ENCODE assay signal across 20 mouse cellular contexts in genomic region chr10:115391076-115391475, GRCm38 (mm10). TPM values are rescaled to one million over a fixed set of nuclear protein-coding genes. Genes with fewer than 3 reads are reported as not detected.
A peak's percentile ranks its signal among the peaks of the same experiment; 100 is the strongest.
DNase-seq lines count a peak whose midpoint lies in the region; ATAC-seq lines count a peak whose summit lies in the region.
"Had no signal": no experiment of that assay in that cellular context is flagged by ENCODE, and none has a peak within 500 bp of the region (broad histone marks: within the 10 kb centered on the region; RNA-seq: fewer than 3 reads in every experiment).

No protein-coding gene starts in this region.

- H3K27me3 ChIP-seq in liver, embryonic 15.5 days: no peaks in the 10 kb centered on the region
- no peaks in the 10 kb centered on the region for H3K27me3 ChIP-seq in midbrain, embryonic 11.5 days (ENCODE audit: control insufficient read depth, insufficient read depth, low read length)
- H3K27me3 ChIP-seq in midbrain, embryonic 16.5 days (ENCODE audit: control insufficient read depth, insufficient read depth, low read depth, low read length): no peaks in the 10 kb centered on the region
- H3K27me3 ChIP-seq: embryonic facial prominence, embryonic 12.5 days; forebrain, embryonic 13.5 days; forebrain, embryonic 15.5 days had no signal

- WGBS in liver, embryonic 15.5 days (ENCODE audit: insufficient replicate concordance): 78% methylated on average over 4 of the region's 4 CpGs
- WGBS in midbrain, embryonic 11.5 days: 94% methylated on average over 4 of the region's 4 CpGs
- 92% methylated on average over 4 of the region's 4 CpGs for WGBS in midbrain, embryonic 16.5 days

- H3K9me3 ChIP-seq in liver, embryonic 15.5 days (replicated peaks): no peaks in the 10 kb centered on the region
- no peaks in the 10 kb centered on the region for H3K9me3 ChIP-seq in midbrain, embryonic 11.5 days (ENCODE audit: control insufficient read depth, low read length)
- no peaks in the 10 kb centered on the region for H3K9me3 ChIP-seq in midbrain, embryonic 16.5 days (replicated peaks; ENCODE audit: control insufficient read depth, low read length, poor library complexity, severe bottlenecking)
- H3K9me3 ChIP-seq: embryonic facial prominence, embryonic 10.5 days; embryonic facial prominence, embryonic 12.5 days; forebrain, embryonic 13.5 days; forebrain, embryonic 15.5 days had no signal

- H3K4me2 ChIP-seq in liver, embryonic 15.5 days: 0 out of 2 replicates have a peak overlapping the region, but pooled peaks have one; percentile 0
- no peak overlapping the region for H3K4me2 ChIP-seq in midbrain, embryonic 11.5 days
- H3K4me2 ChIP-seq in midbrain, embryonic 16.5 days (ENCODE audit: low read length): no peak overlapping the region
- H3K4me2 ChIP-seq: embryonic facial prominence, embryonic 12.5 days; forebrain, embryonic 13.5 days; forebrain, embryonic 15.5 days had no signal

- H3K27ac ChIP-seq in liver, embryonic 15.5 days (replicated peaks): no peak overlapping the region
- no peak overlapping the region for H3K27ac ChIP-seq in midbrain, embryonic 11.5 days (ENCODE audit: low read depth, low read length)
- H3K27ac ChIP-seq in midbrain, embryonic 16.5 days (ENCODE audit: low read length): no peak overlapping the region
- H3K27ac ChIP-seq: embryonic facial prominence, embryonic 10.5 days; embryonic facial prominence, embryonic 12.5 days; forebrain, embryonic 13.5 days; forebrain, embryonic 15.5 days had no signal

- peaks cover 62% of the 10 kb centered on the region for H3K36me3 ChIP-seq in liver, embryonic 15.5 days (replicated peaks)
- peaks cover 3% of the 10 kb centered on the region; the same call in 1 of the 2 replicates for H3K36me3 ChIP-seq in midbrain, embryonic 11.5 days (ENCODE audit: control insufficient read depth, insufficient read depth, low read length)
- H3K36me3 ChIP-seq in midbrain, embryonic 16.5 days (ENCODE audit: control insufficient read depth, insufficient read depth, low read length): peaks cover 5% of the 10 kb centered on the region; the same call in 1 of the 2 replicates

- ATAC-seq in liver, embryonic 15.5 days (ENCODE audit: insufficient read depth): no peak
- ATAC-seq in midbrain, embryonic 11.5 days (ENCODE audit: low FRiP score): no peak
- no peak for ATAC-seq in midbrain, embryonic 16.5 days
- ATAC-seq in cerebellum, adult (ENCODE audit: insufficient number of reproducible peaks, low FRiP score, low TSS enrichment): no peak
- ATAC-seq: CD4-positive, CD25-positive, alpha-beta regulatory T cell, adult 4 months; forebrain, embryonic 13.5 days; forebrain, embryonic 15.5 days; forebrain, postnatal 0 days had no signal

- no peak overlapping the region for H3K4me3 ChIP-seq in liver, embryonic 15.5 days (replicated peaks)
- no peak overlapping the region for H3K4me3 ChIP-seq in midbrain, embryonic 11.5 days (ENCODE audit: low read depth, low read length)
- H3K4me3 ChIP-seq in midbrain, embryonic 16.5 days (ENCODE audit: low read depth, low read length): no peak overlapping the region
- H3K4me3 ChIP-seq: embryonic facial prominence, embryonic 10.5 days; embryonic facial prominence, embryonic 12.5 days; forebrain, embryonic 13.5 days; forebrain, embryonic 15.5 days had no signal

- peaks cover 24% of the 10 kb centered on the region for H3K4me1 ChIP-seq in liver, embryonic 15.5 days (replicated peaks)
- H3K4me1 ChIP-seq in midbrain, embryonic 11.5 days (ENCODE audit: control insufficient read depth, insufficient read depth, low read length): peaks cover 13% of the 10 kb centered on the region
- H3K4me1 ChIP-seq in midbrain, embryonic 16.5 days (ENCODE audit: control insufficient read depth, insufficient read depth, low read length): peaks cover 46% of the 10 kb centered on the region

- no peak for DNase-seq in liver
- peak; percentile 57 for DNase-seq in midbrain, embryonic 11.5 days (ENCODE audit: low spot score, missing footprints)
- DNase-seq: adrenal gland, adult 2 months; adrenal gland, postnatal 10 days; adrenal gland, postnatal 25 days; B cell, adult 2 months; cerebellum, adult 11-12 months; cerebellum, adult 2 months; cerebellum, adult 9-10 months; cerebellum, postnatal 10 days; cerebellum, postnatal 25 days; forebrain, postnatal 0 days had no signal

- no peak overlapping the region for H3K9ac ChIP-seq in liver, embryonic 15.5 days
- H3K9ac ChIP-seq in midbrain, embryonic 11.5 days (ENCODE audit: low read length): no peak overlapping the region
- H3K9ac ChIP-seq in midbrain, embryonic 16.5 days (ENCODE audit: low read depth, low read length): no peak overlapping the region
- H3K9ac ChIP-seq: embryonic facial prominence, embryonic 12.5 days; forebrain, embryonic 13.5 days; forebrain, embryonic 15.5 days; forebrain, postnatal 0 days had no signal

RNA-seq across cellular contexts. Expression of gene Zfc3h1, which starts 6.3 kb away (rescaled TPM):
- 6.5 and 8.3 TPM in 2 replicates for polyA plus RNA-seq in liver, embryonic 15.5 days (2015; fragmentation: Nextera tagmentation; extraction: Ambion mirVana)
- polyA plus RNA-seq in midbrain, embryonic 11.5 days (2014; fragmentation: Nextera tagmentation; extraction: Ambion mirVana): 21.2 and 25.6 TPM in 2 replicates
- 14.3 and 17.3 TPM in 2 replicates for polyA plus RNA-seq in midbrain, embryonic 16.5 days (2015; fragmentation: Nextera tagmentation; extraction: Ambion mirVana)

RNA-seq across cellular contexts. Expression of gene Thap2, which starts 6.8 kb away (rescaled TPM):
- 5.3 and 6.1 TPM in 2 replicates for polyA plus RNA-seq in liver, embryonic 15.5 days (2015; fragmentation: Nextera tagmentation; extraction: Ambion mirVana)
- 23.6 and 24.0 TPM in 2 replicates for polyA plus RNA-seq in midbrain, embryonic 11.5 days (2014; fragmentation: Nextera tagmentation; extraction: Ambion mirVana)
- polyA plus RNA-seq in midbrain, embryonic 16.5 days (2015; fragmentation: Nextera tagmentation; extraction: Ambion mirVana): 22.8 and 24.8 TPM in 2 replicates

RNA-seq across cellular contexts. Expression of gene Tmem19, which starts 28.8 kb away (rescaled TPM):
- polyA plus RNA-seq in liver, embryonic 15.5 days (2015; fragmentation: Nextera tagmentation; extraction: Ambion mirVana): 8.3 and 8.9 TPM in 2 replicates
- 39.7 and 42.2 TPM in 2 replicates for polyA plus RNA-seq in midbrain, embryonic 11.5 days (2014; fragmentation: Nextera tagmentation; extraction: Ambion mirVana)
- polyA plus RNA-seq in midbrain, embryonic 16.5 days (2015; fragmentation: Nextera tagmentation; extraction: Ambion mirVana): 37.6 and 38.2 TPM in 2 replicates
